Mouse (Mus musculus): ENCODE measurements around the gene 0610009B22Rik. TPM values are rescaled to one million over a fixed set of nuclear protein-coding genes. Genes with fewer than 3 reads are reported as not detected.
"Not testable (repeated sequence)": the region's sequence is repeated elsewhere in the genome, so short reads cannot be mapped to it uniquely, and the experiment has no call there.

Gene 0610009B22Rik
- polyA plus RNA-seq, 2 experiments = 15.6 to 41.6 TPM

- Histone ChIP-seq H3K27me3 (ENCODE audit: control insufficient read depth, insufficient read depth, low read length) (no peaks in the 10 kb centered on the region), H3K4me3 (ENCODE audit: insufficient read depth in 1 of 2, low read depth in 2 of 2, low read length in 2 of 2) (no peak overlapping the region), H3K4me1 (replicated peaks; ENCODE audit: control insufficient read depth in 2 of 2, insufficient read depth in 2 of 2, low read length in 1 of 2) (no peaks in the 10 kb centered on the region), H3K4me2 (ENCODE audit: low read depth) (no peak overlapping the region), H3K36me3 (replicated peaks; ENCODE audit: control insufficient read depth, insufficient read depth, low read depth) (no peaks in the 10 kb centered on the region), H3K9me3 (ENCODE audit: control insufficient read depth, low read length) (no peaks in the 10 kb centered on the region), H3K9ac (replicated peaks) (no peak overlapping the region), H3K27ac (no peak overlapping the region)
- no peak for TF ChIP-seq EP300 (IDR thresholded peaks at IDR 0.05; ENCODE audit: low read depth)
- no peak for TF ChIP-seq CTCF (IDR thresholded peaks at IDR 0.05; ENCODE audit: low read depth)
- WGBS (ENCODE audit: insufficient replicate concordance) = 65% methylated on average over 5 of the region's 5 CpGs
- ATAC-seq (ENCODE audit: insufficient read depth) (no peak), DNase-seq (ENCODE audit: low read depth in 3 of 3, low spot score in 3 of 3) (no peak)
These were observed 13.3 kb downstream of the 0610009B22Rik start for GRCm38 (mm10) chr11:51675386-51675785.

DNA sequence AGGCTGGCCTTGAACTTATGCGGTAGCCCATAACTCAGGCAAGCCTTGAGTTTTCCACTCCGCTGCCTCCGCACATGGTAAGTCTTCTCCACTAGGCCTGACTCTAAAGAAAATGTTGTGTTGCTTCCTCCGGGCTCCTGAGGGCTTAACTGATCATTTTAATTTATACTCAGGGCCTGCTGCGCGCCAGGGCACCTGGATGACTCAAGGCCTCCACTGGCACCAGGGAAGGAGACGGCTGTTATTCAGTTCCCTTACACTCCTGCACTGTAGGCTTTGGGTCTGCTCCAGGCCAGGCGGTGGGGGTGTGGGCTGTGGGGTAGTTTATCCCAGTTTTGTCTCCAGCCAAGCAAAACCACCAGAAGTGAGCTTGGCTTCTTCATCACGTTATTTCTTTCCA, 15.4 kb downstream of the 0610009B22Rik start:
- DNase-seq (ENCODE audit: low read depth in 3 of 3, low spot score in 3 of 3) (no peak), ATAC-seq (ENCODE audit: insufficient read depth) (no peak)
- TF ChIP-seq EP300 (IDR thresholded peaks at IDR 0.05; ENCODE audit: low read depth) (no peak), CTCF (IDR thresholded peaks at IDR 0.05; ENCODE audit: low read depth) (no peak)
- no peaks in the 10 kb centered on the region for H3K36me3 ChIP-seq (replicated peaks; ENCODE audit: control insufficient read depth, insufficient read depth, low read depth)
- no peak overlapping the region for H3K4me2 ChIP-seq (ENCODE audit: low read depth)
- H3K27me3 ChIP-seq (ENCODE audit: control insufficient read depth, insufficient read depth, low read length) = no peaks in the 10 kb centered on the region
- no peak overlapping the region for H3K9ac ChIP-seq (replicated peaks)
- no peak overlapping the region for H3K4me3 ChIP-seq (ENCODE audit: insufficient read depth in 1 of 2, low read depth in 2 of 2, low read length in 2 of 2)
- H3K4me1 ChIP-seq (replicated peaks; ENCODE audit: control insufficient read depth in 2 of 2, insufficient read depth in 2 of 2, low read length in 1 of 2) = no peaks in the 10 kb centered on the region
- WGBS (ENCODE audit: insufficient replicate concordance) = 77% methylated on average over 9 of the region's 9 CpGs
- no peak overlapping the region for H3K27ac ChIP-seq
- H3K9me3 ChIP-seq (ENCODE audit: control insufficient read depth, low read length) = no peaks in the 10 kb centered on the region

DNA sequence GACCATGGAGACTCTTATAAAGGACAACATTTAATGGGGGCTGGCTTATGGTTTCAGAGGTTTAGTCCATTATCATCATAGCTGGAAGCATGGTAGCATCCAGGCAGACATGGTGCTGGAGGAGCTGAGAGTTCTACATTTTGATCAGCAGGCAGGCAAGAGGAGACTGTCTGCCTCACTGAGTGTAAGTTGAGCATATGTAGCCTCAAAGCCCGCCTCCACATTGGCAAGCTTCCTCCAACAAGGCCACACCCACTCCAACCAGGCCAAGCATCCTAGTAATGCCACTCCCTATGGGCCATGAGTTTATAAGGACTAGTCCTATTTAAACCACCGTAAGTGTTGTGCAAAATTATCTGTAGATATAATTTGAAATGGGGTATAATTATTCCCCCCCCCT, 17.3 kb downstream of the 0610009B22Rik start:
- TF ChIP-seq EP300 (IDR thresholded peaks at IDR 0.05; ENCODE audit: low read depth) (no peak), CTCF (IDR thresholded peaks at IDR 0.05; ENCODE audit: low read depth) (no peak)
- no peaks in the 10 kb centered on the region for H3K36me3 ChIP-seq (replicated peaks; ENCODE audit: control insufficient read depth, insufficient read depth, low read depth)
- DNase-seq (ENCODE audit: low read depth in 3 of 3, low spot score in 3 of 3) = no peak
- no peaks in the 10 kb centered on the region for H3K27me3 ChIP-seq (ENCODE audit: control insufficient read depth, insufficient read depth, low read length)
- no peak overlapping the region for H3K9ac ChIP-seq (replicated peaks)
- H3K9me3 ChIP-seq (ENCODE audit: control insufficient read depth, low read length) = no peaks in the 10 kb centered on the region
- no peak overlapping the region for H3K4me2 ChIP-seq (ENCODE audit: low read depth)
- WGBS (ENCODE audit: insufficient replicate concordance) = 62% methylated on average over 2 of the region's 2 CpGs
- H3K4me1 ChIP-seq (replicated peaks; ENCODE audit: control insufficient read depth in 2 of 2, insufficient read depth in 2 of 2, low read length in 1 of 2) = no peaks in the 10 kb centered on the region
- H3K4me3 ChIP-seq (ENCODE audit: insufficient read depth in 1 of 2, low read depth in 2 of 2, low read length in 2 of 2) = no peak overlapping the region
- ATAC-seq (ENCODE audit: insufficient read depth) = no peak
- no peak overlapping the region for H3K27ac ChIP-seq

- ATAC-seq (ENCODE audit: insufficient read depth) (no peak), DNase-seq (ENCODE audit: low read depth in 3 of 3, low spot score in 3 of 3) (no peak)
- TF ChIP-seq EP300 (IDR thresholded peaks at IDR 0.05; ENCODE audit: low read depth) (no peak), CTCF (IDR thresholded peaks at IDR 0.05; ENCODE audit: low read depth) (no peak)
- Histone ChIP-seq H3K4me2 (ENCODE audit: low read depth) (no peak overlapping the region), H3K9me3 (ENCODE audit: control insufficient read depth, low read length) (no peaks in the 10 kb centered on the region), H3K4me3 (ENCODE audit: insufficient read depth in 1 of 2, low read depth in 2 of 2, low read length in 2 of 2) (no peak overlapping the region), H3K36me3 (replicated peaks; ENCODE audit: control insufficient read depth, insufficient read depth, low read depth) (no peaks in the 10 kb centered on the region), H3K9ac (replicated peaks) (no peak overlapping the region), H3K27ac (no peak overlapping the region), H3K27me3 (ENCODE audit: control insufficient read depth, insufficient read depth, low read length) (no peaks in the 10 kb centered on the region), H3K4me1 (replicated peaks; ENCODE audit: control insufficient read depth in 2 of 2, insufficient read depth in 2 of 2, low read length in 1 of 2) (no peaks in the 10 kb centered on the region)
- 66% methylated on average over 6 of the region's 7 CpGs for WGBS (ENCODE audit: insufficient replicate concordance)
These were observed 17.8 kb downstream of the 0610009B22Rik start for GRCm38 (mm10) chr11:51670846-51671245.

DNA sequence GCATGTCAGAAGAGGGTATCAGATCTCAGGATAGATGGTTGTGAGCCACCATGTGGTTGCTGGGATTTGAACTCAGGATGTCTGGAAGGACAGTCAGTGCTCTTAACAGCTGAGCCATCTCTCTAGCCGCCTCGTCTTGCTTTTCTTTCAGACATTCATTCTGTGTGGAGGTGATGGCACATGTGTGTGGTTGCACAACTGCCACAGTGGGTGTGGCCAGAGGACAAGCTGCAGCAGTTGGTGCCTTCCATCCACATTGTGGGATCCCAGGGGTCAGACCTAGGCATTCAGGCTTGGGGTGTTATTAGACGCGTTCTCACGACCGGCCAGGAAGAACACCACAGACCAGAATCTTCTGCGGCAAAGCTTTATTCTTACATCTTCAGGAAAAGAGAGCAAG, 23.9 kb downstream of the 0610009B22Rik start:
- not testable (repeated sequence) for H3K27ac ChIP-seq; H3K4me2 ChIP-seq (ENCODE audit: low read depth); H3K9ac ChIP-seq (replicated peaks); H3K9me3 ChIP-seq (ENCODE audit: control insufficient read depth, low read length); H3K4me3 ChIP-seq (ENCODE audit: insufficient read depth in 1 of 2, low read depth in 2 of 2, low read length in 2 of 2); DNase-seq (ENCODE audit: low read depth in 3 of 3, low spot score in 3 of 3); ATAC-seq (ENCODE audit: insufficient read depth); H3K36me3 ChIP-seq (replicated peaks; ENCODE audit: control insufficient read depth, insufficient read depth, low read depth); H3K27me3 ChIP-seq (ENCODE audit: control insufficient read depth, insufficient read depth, low read length); H3K4me1 ChIP-seq (replicated peaks; ENCODE audit: control insufficient read depth in 2 of 2, insufficient read depth in 2 of 2, low read length in 1 of 2)
- WGBS (ENCODE audit: insufficient replicate concordance) = 84% methylated on average over 7 of the region's 7 CpGs

All from liver, embryonic 14.5 days (tissue).